Mouse (Mus musculus) neural tube, embryonic 13.5 days (tissue): ENCODE measurements around the gene Caprin2. TPM values are rescaled to one million over a fixed set of nuclear protein-coding genes. Genes with fewer than 3 reads are reported as not detected.

ENCODE experiments used
- ATAC-seq: fragments of 200-750 bp; cut with Nextera tagmentation; 2 replicates; pipeline ENCODE4 v1.8.0; 2017; ENCODE audit warnings: low read depth, mild to moderate bottlenecking, moderate TSS enrichment, moderate library complexity
- H3K27ac ChIP-seq: fragments of 300-500 bp; sonication (generic); replicated peaks from 2 replicates; pipeline ENCODE4 v1.5.1; 2015; ENCODE audit warnings: moderate library complexity, mild to moderate bottlenecking, inconsistent platforms
- H3K27me3 ChIP-seq: fragments of 300-500 bp; sonication (generic); 2 replicates; pipeline ENCODE4 v1.6.1; 2015; ENCODE audit warnings: mild to moderate bottlenecking, inconsistent platforms
- H3K36me3 ChIP-seq: fragments of 300-500 bp; sonication (generic); 2 replicates; pipeline ENCODE4 v1.6.1; 2015; ENCODE audit warnings: mild to moderate bottlenecking, inconsistent platforms
- H3K4me1 ChIP-seq: fragments of 300-500 bp; sonication (generic); replicated peaks from 2 replicates; pipeline ENCODE4 v1.6.1; 2015; ENCODE audit warnings: inconsistent platforms
- H3K4me2 ChIP-seq: fragments of 300-500 bp; sonication (generic); 2 replicates; pipeline ENCODE4 v1.6.1; 2015; ENCODE audit warnings: inconsistent platforms, mild to moderate bottlenecking, moderate library complexity
- H3K4me3 ChIP-seq: fragments of 300-500 bp; sonication (generic); 2 replicates; pipeline ENCODE4 v1.5.1; 2015; ENCODE audit warnings: mild to moderate bottlenecking, inconsistent platforms
- H3K9ac ChIP-seq: fragments of 300-500 bp; sonication (generic); 2 replicates; pipeline ENCODE4 v1.6.1; 2015; ENCODE audit warnings: moderate library complexity, mild to moderate bottlenecking, inconsistent platforms
- H3K9me3 ChIP-seq: fragments of 300-500 bp; sonication (generic); 2 replicates; pipeline ENCODE4 v1.6.1; 2016; ENCODE audit warnings: inconsistent platforms
- WGBS: fragments of 180-500 bp; shearing (Covaris S2); methylation state at CpG from one replicate; pipeline ENCODE4 v1.1.7; 2015; 5-methylcytosine and 5-hydroxymethylcytosine counted together
- polyA plus RNA-seq: library from polyadenylated mRNA; unstranded; fragments of >200 nt; fragmentation: Nextera tagmentation; extraction: Ambion mirVana; gene quantifications from 2 replicates; pipeline ENCODE4 v1.2.1, GENCODE M21; 2015

Caprin2 gene
- polyA plus RNA-seq, 1 experiment from 2014 or later: 14.7 TPM

DNA sequence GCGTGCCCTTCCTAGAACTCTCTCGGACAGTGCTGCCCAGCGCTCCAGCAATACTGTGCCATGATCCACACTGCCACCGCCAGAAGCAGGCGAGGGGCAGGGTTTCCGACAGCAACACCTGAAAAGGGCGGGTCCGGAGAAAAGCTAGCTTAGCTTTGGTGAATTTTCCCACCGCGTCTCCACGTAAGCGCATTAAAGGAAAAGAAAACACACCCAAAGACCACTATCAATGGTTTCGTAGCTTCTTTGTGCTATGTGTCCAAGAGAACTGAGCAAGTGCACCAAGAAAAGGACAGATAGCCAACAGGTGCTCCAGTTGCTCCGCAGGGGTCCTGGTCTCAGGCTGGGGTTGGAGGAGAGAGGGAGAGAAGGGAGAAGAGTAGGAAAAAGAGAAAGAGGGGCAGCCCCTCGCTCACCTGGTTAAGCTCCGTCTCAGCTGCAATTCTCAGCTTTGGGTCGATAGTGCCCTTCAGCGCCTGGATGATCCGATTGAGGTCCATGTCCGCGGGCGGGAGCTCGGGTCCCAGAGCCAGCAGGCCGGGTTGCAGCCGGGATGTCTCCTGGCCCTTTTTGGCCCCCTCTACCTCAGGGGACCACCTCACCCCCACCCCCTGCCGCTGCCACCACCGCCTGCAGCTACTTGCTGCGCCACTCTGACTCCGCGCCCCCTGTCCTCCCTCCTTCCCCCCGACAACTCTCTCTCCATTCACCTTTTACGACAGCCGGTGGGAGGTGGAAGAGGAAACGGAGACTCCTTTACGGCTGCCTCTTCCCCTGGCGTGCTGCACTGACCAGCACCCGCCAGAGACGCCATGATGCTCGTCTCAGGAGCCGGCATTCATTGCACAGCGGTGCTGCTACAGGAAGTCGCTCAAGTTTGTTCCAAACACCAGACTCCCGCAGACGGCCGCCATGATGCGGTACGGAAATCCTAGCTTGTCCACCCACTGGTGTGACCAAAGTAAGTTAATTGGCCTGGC lies 65.0 kb downstream of the Caprin2 start, which contains the start of gene Ipo8:
Ipo8 (minus strand) TSS at position 720 of the 980 bp plus-strand sequence.
- 0 out of 2 replicates have a peak within 1 kb of the TSS, but pooled peaks have one; percentile 33 for H3K27ac ChIP-seq
- H3K27me3 ChIP-seq: no peaks in the 10 kb centered on the region
- peak within 1 kb of the TSS; percentile 83 for H3K9ac ChIP-seq
- peak; percentile 99 for ATAC-seq
- no peaks in the 10 kb centered on the region for H3K36me3 ChIP-seq
- H3K9me3 ChIP-seq: 0 out of 2 replicates have a peak, but pooled peaks cover 3% of the 10 kb centered on the region
- WGBS: under 1% methylated on average over 46 of the region's 47 CpGs
- peak within 1 kb of the TSS; percentile 79 for H3K4me3 ChIP-seq
- peak within 1 kb of the TSS; percentile 94 for H3K4me2 ChIP-seq
- H3K4me1 ChIP-seq: peaks cover 21% of the 10 kb centered on the region

DNA sequence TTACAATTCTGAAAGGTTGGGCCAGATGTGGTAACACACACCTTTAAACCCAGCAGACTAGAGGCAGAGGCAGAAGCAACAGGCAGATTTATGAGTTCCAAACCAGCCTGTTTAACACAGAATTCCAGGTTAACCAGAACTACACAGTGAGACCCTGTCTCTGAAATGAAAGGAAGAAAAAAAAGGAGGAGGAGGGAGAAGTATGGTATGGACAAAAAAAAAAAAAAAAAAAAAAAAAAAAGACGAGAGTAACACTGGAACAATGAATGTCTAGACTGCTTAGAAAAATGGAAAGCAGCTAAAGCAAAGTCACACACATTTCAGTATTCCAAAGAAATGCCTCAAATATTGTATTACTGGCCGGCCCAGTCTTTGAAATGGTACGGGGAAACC lies 65.7 kb downstream of the Caprin2 start:
- no peaks in the 10 kb centered on the region for H3K36me3 ChIP-seq
- peak overlapping the region; percentile 79 for H3K4me3 ChIP-seq
- ATAC-seq: no peak
- no peaks in the 10 kb centered on the region for H3K27me3 ChIP-seq
- peaks cover 21% of the 10 kb centered on the region for H3K4me1 ChIP-seq
- H3K27ac ChIP-seq: no peak overlapping the region
- peak overlapping the region; percentile 83 for H3K9ac ChIP-seq
- H3K9me3 ChIP-seq: 0 out of 2 replicates have a peak, but pooled peaks cover 3% of the 10 kb centered on the region
- WGBS: 3% methylated on average over 3 of the region's 3 CpGs
- H3K4me2 ChIP-seq: peak overlapping the region; percentile 94

DNA sequence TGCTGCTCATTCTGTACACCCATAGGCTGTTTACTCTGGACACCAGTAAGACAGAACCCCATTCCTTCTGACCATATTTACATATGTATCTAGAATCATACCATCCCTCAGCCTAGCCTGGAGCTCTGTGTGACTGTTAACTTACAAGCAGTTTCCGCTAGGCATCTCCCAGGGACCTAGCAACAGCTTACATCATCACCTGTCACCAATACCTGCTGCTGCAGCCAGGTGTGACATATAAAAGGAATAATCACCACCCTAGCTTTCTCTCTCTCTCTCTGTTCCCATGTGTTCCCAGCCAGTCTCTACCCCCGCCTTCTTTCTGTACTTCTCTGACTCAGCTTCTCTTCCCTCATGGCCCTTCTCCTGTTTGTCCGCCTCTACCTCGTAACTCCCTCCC lies 69.9 kb downstream of the Caprin2 start:
- Histone ChIP-seq H3K4me2 (no peak overlapping the region), H3K27ac (no peak overlapping the region), H3K27me3 (no peaks in the 10 kb centered on the region), H3K9me3 (no peaks in the 10 kb centered on the region), H3K4me3 (no peak overlapping the region), H3K4me1 (peaks cover 15% of the 10 kb centered on the region), H3K9ac (no peak overlapping the region), H3K36me3 (peaks cover 15% of the 10 kb centered on the region)
- no peak for ATAC-seq
- WGBS: 84% methylated on average over 4 of the region's 4 CpGs

- Histone ChIP-seq H3K27me3 (no peaks in the 10 kb centered on the region), H3K4me1 (no peaks in the 10 kb centered on the region), H3K27ac (no peak overlapping the region), H3K9ac (no peak overlapping the region), H3K4me3 (no peak overlapping the region), H3K4me2 (no peak overlapping the region), H3K36me3 (peaks cover 67% of the 10 kb centered on the region), H3K9me3 (no peaks in the 10 kb centered on the region)
- ATAC-seq: no peak
- WGBS: 94% methylated on average over 4 of the region's 4 CpGs
Observed at GRCm38 (mm10) chr6:148818624-148819343, 77.3 kb downstream of the Caprin2 start.

- WGBS: 91% methylated on average over 5 of the region's 5 CpGs
- no peak overlapping the region for H3K4me2 ChIP-seq
- H3K27me3 ChIP-seq: no peaks in the 10 kb centered on the region
- no peaks in the 10 kb centered on the region for H3K4me1 ChIP-seq
- no peaks in the 10 kb centered on the region for H3K9me3 ChIP-seq
- H3K27ac ChIP-seq: no peak overlapping the region
- ATAC-seq: no peak
- no peak overlapping the region for H3K9ac ChIP-seq
- H3K36me3 ChIP-seq: peaks cover 78% of the 10 kb centered on the region
- no peak overlapping the region for H3K4me3 ChIP-seq
Observed at GRCm38 (mm10) chr6:148816751-148817150, 79.3 kb downstream of the Caprin2 start.

- no peak overlapping the region for H3K9ac ChIP-seq
- peaks cover 82% of the 10 kb centered on the region for H3K36me3 ChIP-seq
- H3K27ac ChIP-seq: no peak overlapping the region
- no peak overlapping the region for H3K4me2 ChIP-seq
- no peak for ATAC-seq
- no peaks in the 10 kb centered on the region for H3K27me3 ChIP-seq
- H3K9me3 ChIP-seq: no peaks in the 10 kb centered on the region
- WGBS: 91% methylated on average over 2 of the region's 2 CpGs
- H3K4me1 ChIP-seq: no peaks in the 10 kb centered on the region
- no peak overlapping the region for H3K4me3 ChIP-seq
Observed at GRCm38 (mm10) chr6:148811117-148811516, 84.9 kb downstream of the Caprin2 start.

DNA sequence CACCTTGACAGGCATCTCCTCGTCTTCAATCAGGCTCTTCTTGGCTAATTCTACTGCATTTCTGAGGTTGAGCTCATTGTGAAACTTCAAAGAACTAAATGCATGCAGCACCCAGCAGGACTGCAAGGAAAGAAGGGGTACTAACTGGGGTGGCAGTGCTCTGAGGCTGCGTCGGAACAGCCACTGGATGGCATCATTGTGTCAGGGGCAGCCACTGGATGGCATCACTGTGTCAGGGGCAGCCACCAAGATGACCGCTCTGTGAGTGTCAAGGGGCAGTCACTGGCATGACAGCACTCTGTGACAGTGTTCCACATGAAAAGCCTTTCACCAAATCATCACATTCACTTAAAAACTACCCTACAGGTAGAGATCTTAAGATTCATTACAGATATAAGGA lies 96.3 kb downstream of the Caprin2 start:
- H3K4me3 ChIP-seq: no peak overlapping the region
- H3K9me3 ChIP-seq: no peaks in the 10 kb centered on the region
- H3K4me1 ChIP-seq: no peaks in the 10 kb centered on the region
- H3K27ac ChIP-seq: no peak overlapping the region
- H3K9ac ChIP-seq: no peak overlapping the region
- ATAC-seq: no peak
- H3K4me2 ChIP-seq: no peak overlapping the region
- WGBS: 83% methylated on average over 4 of the region's 4 CpGs
- H3K27me3 ChIP-seq: no peaks in the 10 kb centered on the region
- H3K36me3 ChIP-seq: peaks cover 71% of the 10 kb centered on the region

GRCm38 (mm10) chr6:148795145-148795544 lies 100.9 kb downstream of the Caprin2 start:
- no peak overlapping the region for H3K27ac ChIP-seq
- H3K27me3 ChIP-seq: no peaks in the 10 kb centered on the region
- H3K9me3 ChIP-seq: no peaks in the 10 kb centered on the region
- 80% methylated on average over 2 of the region's 2 CpGs for WGBS
- no peak overlapping the region for H3K9ac ChIP-seq
- no peak for ATAC-seq
- no peak overlapping the region for H3K4me3 ChIP-seq
- H3K4me2 ChIP-seq: no peak overlapping the region
- H3K36me3 ChIP-seq: peaks cover 52% of the 10 kb centered on the region
- no peaks in the 10 kb centered on the region for H3K4me1 ChIP-seq

Other genes with a start within 250 kb of the Caprin2 start
- 17.6 and 18.6 TPM in 2 replicates for gene Ipo8, start 64.8 kb downstream of the Caprin2 start, polyA plus RNA-seq
- gene Sinhcaf, start 50.2 kb upstream of the Caprin2 start, polyA plus RNA-seq: 86.2 and 102 TPM in 2 replicates
- gene Dennd5b, start 205.4 kb upstream of the Caprin2 start, polyA plus RNA-seq: 14.3 and 14.7 TPM in 2 replicates
- not detected in 2 replicates for gene Gm10203, start 233.9 kb upstream of the Caprin2 start, polyA plus RNA-seq
- 6.4 and 6.6 TPM in 2 replicates for gene Etfbkmt, start 243.6 kb upstream of the Caprin2 start, polyA plus RNA-seq